Mouse (Mus musculus) heart, embryonic 14.5 days (tissue): ENCODE measurements around the gene Sarnp. TPM values are rescaled to one million over a fixed set of nuclear protein-coding genes. Genes with fewer than 3 reads are reported as not detected.

Source experiments
- ATAC-seq: fragments of 200-750 bp; cut with Nextera tagmentation; 2 replicates; pipeline ENCODE4 v1.8.0; 2017; ENCODE audit warnings: low read depth, moderate TSS enrichment; ENCODE audit not compliant: insufficient number of reproducible peaks, insufficient read depth, low FRiP score
- H3K27ac ChIP-seq, 2 experiments: fragments of 200-500 bp in 1 of 2; fragments of 300-500 bp in 1 of 2; sonication (generic) in 1 of 2; replicated peaks in 1 of 2; 2 replicates each; pipeline ENCODE4 v1.5.1; 2012 to 2014; ENCODE audit warnings: low read depth in 2 of 2, low read length in 2 of 2, control low read depth in 1 of 2, mild to moderate bottlenecking in 1 of 2, mixed read lengths in 1 of 2; ENCODE audit not compliant: control insufficient read depth in 1 of 2, insufficient read depth in 1 of 2
- H3K27me3 ChIP-seq: fragments of 300-500 bp; sonication (generic); 2 replicates; pipeline ENCODE4 v1.6.1; 2014; ENCODE audit warnings: mild to moderate bottlenecking, low read length, control low read depth; ENCODE audit not compliant: control insufficient read depth, insufficient read depth
- H3K36me3 ChIP-seq: fragments of 300-500 bp; sonication (generic); 2 replicates; pipeline ENCODE4 v1.6.1; 2014; ENCODE audit warnings: mild to moderate bottlenecking, control low read depth, low read length, mixed read lengths; ENCODE audit not compliant: control insufficient read depth, insufficient read depth
- H3K4me1 ChIP-seq, 2 experiments: fragments of 200-500 bp in 1 of 2; fragments of 300-500 bp in 1 of 2; sonication (generic) in 1 of 2; 2 replicates each; pipeline ENCODE4 v1.6.1; 2012 to 2014; ENCODE audit warnings: low read length in 2 of 2, control low read depth in 1 of 2, mixed read lengths in 1 of 2; ENCODE audit not compliant: control insufficient read depth in 2 of 2, insufficient read depth in 2 of 2
- H3K4me2 ChIP-seq: fragments of 300-500 bp; sonication (generic); 2 replicates; pipeline ENCODE4 v1.6.1; 2014; ENCODE audit warnings: mild to moderate bottlenecking, low read length
- H3K4me3 ChIP-seq, 2 experiments: fragments of 200-500 bp in 1 of 2; fragments of 300-500 bp in 1 of 2; sonication (generic) in 1 of 2; 2 replicates each; pipeline ENCODE4 v1.5.1; 2012 to 2014; ENCODE audit warnings: low read length in 2 of 2, mild to moderate bottlenecking in 2 of 2, control low read depth in 1 of 2, low read depth in 1 of 2, moderate library complexity in 1 of 2; ENCODE audit not compliant: control insufficient read depth in 1 of 2, insufficient read depth in 1 of 2
- H3K9ac ChIP-seq: fragments of 300-500 bp; sonication (generic); 2 replicates; pipeline ENCODE4 v1.6.1; 2014; ENCODE audit warnings: mild to moderate bottlenecking, low read length
- H3K9me3 ChIP-seq: fragments of 300-500 bp; sonication (generic); 2 replicates; pipeline ENCODE4 v1.6.1; 2016; ENCODE audit warnings: low read length, control low read depth; ENCODE audit not compliant: control insufficient read depth
- WGBS: fragments of 180-500 bp; shearing (Covaris S2); extraction: QIAGEN DNeasy Blood & Tissue Kit; methylation state at CpG from one replicate; pipeline ENCODE4 v1.1.7; 2014; 5-methylcytosine and 5-hydroxymethylcytosine counted together
- polyA plus RNA-seq: library from polyadenylated mRNA; unstranded; fragments of >200 nt; fragmentation: Nextera tagmentation; extraction: Ambion mirVana; gene quantifications from 2 replicates; pipeline ENCODE4 v1.2.1, GENCODE M21; 2014

Sarnp gene
- polyA plus RNA-seq, 1 experiment from 2014 or later = 168 TPM

DNA sequence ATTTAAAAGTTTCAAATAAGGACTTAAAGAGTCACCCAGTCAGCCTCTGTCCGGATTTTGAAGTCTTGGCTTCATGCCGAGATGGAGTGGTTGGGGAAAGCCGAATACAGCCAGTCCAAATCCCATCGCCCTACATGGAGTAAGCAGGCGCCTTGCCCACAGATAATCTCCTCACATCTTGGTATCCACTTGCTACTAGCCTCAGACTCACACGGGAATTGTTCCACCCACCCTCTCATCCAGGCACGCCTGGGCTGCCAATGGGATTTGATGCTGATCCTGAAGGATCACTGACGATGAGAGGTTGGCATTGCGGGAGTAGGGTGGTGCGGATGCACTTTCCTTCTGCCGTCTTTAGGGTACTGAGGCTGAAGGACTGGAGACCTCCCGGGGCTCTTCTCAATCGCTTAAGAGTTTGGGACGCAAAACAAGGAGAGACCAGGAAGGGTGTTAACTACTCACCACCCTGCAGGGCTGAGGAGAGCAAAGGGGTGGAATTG lies 13.3 kb upstream of the Sarnp start, which contains the start of gene Dnajc14:
Gene Dnajc14, plus strand, starts transcription at position 292 of the 500 bp plus-strand sequence.
- peak within 1 kb of the TSS; percentile 94 for H3K27ac ChIP-seq
- no peaks in the 10 kb centered on the region for H3K9me3 ChIP-seq
- H3K36me3 ChIP-seq = peaks cover 46% of the 10 kb centered on the region
- peak; percentile 23; the same call in 1 of the 2 replicates for ATAC-seq
- under 1% methylated on average over 14 of the region's 14 CpGs for WGBS
- peaks cover 19 to 36% of the 10 kb centered on the region in 2 experiments for H3K4me1 ChIP-seq
- H3K4me2 ChIP-seq = peak within 1 kb of the TSS; percentile 92
- peak within 1 kb of the TSS; percentile 64 to 68 for H3K4me3 ChIP-seq
- peak within 1 kb of the TSS; percentile 86 for H3K9ac ChIP-seq
- H3K27me3 ChIP-seq = no peaks in the 10 kb centered on the region

- H3K9me3 ChIP-seq = no peaks in the 10 kb centered on the region
- peak within 1 kb of the TSS; percentile 94 for H3K27ac ChIP-seq
- H3K36me3 ChIP-seq = peaks cover 51% of the 10 kb centered on the region
- H3K4me3 ChIP-seq = peak within 1 kb of the TSS; percentile 64 to 68
- peak within 1 kb of the TSS; percentile 86 for H3K9ac ChIP-seq
- H3K4me2 ChIP-seq = peak within 1 kb of the TSS; percentile 92
- peak; percentile 59 for ATAC-seq
- no peaks in the 10 kb centered on the region for H3K27me3 ChIP-seq
- under 1% methylated on average over 28 of the region's 28 CpGs for WGBS
- peaks cover 19 to 42% of the 10 kb centered on the region in 2 experiments for H3K4me1 ChIP-seq
These were observed 12.7 kb upstream of the Sarnp start, which contains the start of gene Tmem198b for GRCm38 (mm10) chr10:128804271-128805091. Tmem198b (minus strand) TSS chr10:128804370.

GRCm38 (mm10) chr10:128805092-128806000 lies 11.8 kb upstream of the Sarnp start:
- peaks cover 48% of the 10 kb centered on the region for H3K36me3 ChIP-seq
- under 1% methylated on average over 69 of the region's 70 CpGs for WGBS

GRCm38 (mm10) chr10:128806086-128806485 lies 11.0 kb upstream of the Sarnp start:
- Histone ChIP-seq H3K4me3 (peak overlapping the region; percentile 64 to 68), H3K27me3 (no peaks in the 10 kb centered on the region), H3K4me2 (peak overlapping the region; percentile 92), H3K27ac (peak overlapping the region in 1 of 2 experiments; percentile 94; a peak in 2 of 4 replicates), H3K4me1 (peaks cover 19 to 42% of the 10 kb centered on the region in 2 experiments), H3K9me3 (no peaks in the 10 kb centered on the region), H3K9ac (peak overlapping the region; percentile 86), H3K36me3 (peaks cover 40% of the 10 kb centered on the region)
- no peak for ATAC-seq
- WGBS = 53% methylated on average over 6 of the region's 6 CpGs

More at GRCm38 (mm10) chr10:128805092-128806000, 11.8 kb upstream of the Sarnp start:
- H3K4me1 ChIP-seq = peaks cover 19 to 42% of the 10 kb centered on the region in 2 experiments
- ATAC-seq = peak; percentile 91
- peak overlapping the region; percentile 94 for H3K27ac ChIP-seq
- H3K4me3 ChIP-seq = peak overlapping the region; percentile 64 to 68
- peak overlapping the region; percentile 92 for H3K4me2 ChIP-seq
- H3K9ac ChIP-seq = peak overlapping the region; percentile 86
- H3K27me3 ChIP-seq = no peaks in the 10 kb centered on the region
- H3K9me3 ChIP-seq = no peaks in the 10 kb centered on the region

DNA sequence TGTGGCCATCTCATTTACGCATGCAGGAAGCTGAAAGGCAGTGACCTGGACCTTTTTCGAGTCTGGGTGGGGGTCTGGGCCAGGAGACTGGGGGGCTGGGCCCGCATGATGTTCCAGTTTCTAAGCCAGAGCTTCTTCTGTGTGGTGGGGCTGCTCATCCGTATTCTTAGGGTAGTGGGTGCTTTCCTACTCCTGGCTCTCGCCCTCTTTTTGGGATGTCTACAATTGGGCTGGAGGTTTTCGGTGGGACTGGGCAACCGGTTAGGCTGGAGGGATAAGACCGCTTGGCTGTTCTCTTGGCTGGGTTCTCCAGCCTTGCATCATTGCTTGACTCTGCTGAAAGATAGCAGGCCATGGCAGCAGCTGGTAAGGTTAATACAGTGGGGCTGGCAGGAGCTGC lies 10.1 kb upstream of the Sarnp start:
- Histone ChIP-seq H3K36me3 (peaks cover 31% of the 10 kb centered on the region), H3K4me1 (peaks cover 19 to 42% of the 10 kb centered on the region in 2 experiments)

GRCm38 (mm10) chr10:128820217-128820616 lies 3.1 kb downstream of the Sarnp start:
- H3K36me3 ChIP-seq = peaks cover 55% of the 10 kb centered on the region
- H3K27me3 ChIP-seq = no peaks in the 10 kb centered on the region
- peaks cover 0 to 15% of the 10 kb centered on the region in 2 experiments; a peak in 1 of 4 replicates for H3K4me1 ChIP-seq
- WGBS = 80% methylated on average over 4 of the region's 4 CpGs
- no peak overlapping the region for H3K4me2 ChIP-seq
- ATAC-seq = no peak
- H3K9me3 ChIP-seq = no peaks in the 10 kb centered on the region
- no peak overlapping the region for H3K27ac ChIP-seq
- no peak overlapping the region for H3K9ac ChIP-seq
- no peak overlapping the region; a peak in 1 of 4 replicates for H3K4me3 ChIP-seq

More for the DNA sequence above, 10.1 kb upstream of the Sarnp start:
- H3K9ac ChIP-seq = peak overlapping the region; percentile 86
- H3K27me3 ChIP-seq = no peaks in the 10 kb centered on the region
- no peak overlapping the region for H3K27ac ChIP-seq
- 85% methylated on average over 8 of the region's 8 CpGs for WGBS
- H3K4me2 ChIP-seq = peak overlapping the region; percentile 92
- H3K9me3 ChIP-seq = no peaks in the 10 kb centered on the region
- H3K4me3 ChIP-seq = peak overlapping the region; percentile 64 to 68
- no peak for ATAC-seq
